Mouse (Mus musculus): ENCODE measurements around the gene Rhoc. TPM values are rescaled to one million over a fixed set of nuclear protein-coding genes. Genes with fewer than 3 reads are reported as not detected.
"Not testable (repeated sequence)": the region's sequence is repeated elsewhere in the genome, so short reads cannot be mapped to it uniquely, and the experiment has no call there.

The Rhoc gene
- total RNA-seq, 2 experiments from 2014 or later, result 31.7 to 31.8 TPM

DNA sequence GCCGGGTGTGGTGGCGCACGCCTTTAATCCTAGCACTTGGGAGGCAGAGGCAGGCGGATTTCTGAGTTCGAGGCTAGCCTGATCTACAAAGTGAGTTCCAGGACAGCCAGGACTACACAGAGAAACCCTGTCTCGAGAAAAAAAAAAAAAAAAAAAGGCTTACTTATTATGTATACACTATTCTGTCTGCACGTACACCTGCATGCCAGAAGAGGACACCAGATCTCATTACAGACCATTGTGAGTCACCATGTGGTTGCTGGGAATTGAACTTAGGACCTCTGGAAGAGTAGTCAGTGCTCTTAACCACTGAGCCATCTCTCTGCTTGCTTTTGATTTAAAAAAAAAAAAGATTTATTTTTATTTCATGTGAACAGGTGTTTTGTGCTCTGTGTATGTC, 25.1 kb downstream of the Rhoc start:
- not testable (repeated sequence) for DNase-seq (ENCODE audit: low spot score in 2 of 2)

DNA sequence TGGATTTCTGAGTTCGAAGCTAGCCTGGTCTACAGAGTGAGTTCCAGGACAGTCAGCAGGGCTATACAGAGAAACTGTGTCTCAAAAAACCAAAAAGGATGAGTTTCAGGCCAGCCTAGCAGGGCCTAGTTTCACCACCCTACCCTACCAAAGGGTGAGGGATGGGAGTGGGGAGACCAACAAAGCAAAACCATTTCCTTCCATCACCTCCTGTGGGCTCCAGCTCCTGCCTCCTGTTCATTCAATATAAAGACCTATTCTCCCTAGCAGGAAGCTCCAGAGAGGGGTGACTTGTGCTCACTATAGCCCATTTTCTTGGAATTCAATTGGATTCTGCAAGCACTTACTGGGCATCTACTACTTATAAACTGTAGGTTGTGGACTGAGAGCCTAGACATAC, 26.6 kb downstream of the Rhoc start:
- DNase-seq (ENCODE audit: low spot score in 2 of 2), result no peak

GRCm38 (mm10) chr3:104815346-104815745, 27.2 kb downstream of the Rhoc start:
- no peak for DNase-seq (ENCODE audit: low spot score in 2 of 2)

- DNase-seq (ENCODE audit: low spot score in 2 of 2), result no peak
Observed at GRCm38 (mm10) chr3:104816130-104816529, 28.0 kb downstream of the Rhoc start.

DNA sequence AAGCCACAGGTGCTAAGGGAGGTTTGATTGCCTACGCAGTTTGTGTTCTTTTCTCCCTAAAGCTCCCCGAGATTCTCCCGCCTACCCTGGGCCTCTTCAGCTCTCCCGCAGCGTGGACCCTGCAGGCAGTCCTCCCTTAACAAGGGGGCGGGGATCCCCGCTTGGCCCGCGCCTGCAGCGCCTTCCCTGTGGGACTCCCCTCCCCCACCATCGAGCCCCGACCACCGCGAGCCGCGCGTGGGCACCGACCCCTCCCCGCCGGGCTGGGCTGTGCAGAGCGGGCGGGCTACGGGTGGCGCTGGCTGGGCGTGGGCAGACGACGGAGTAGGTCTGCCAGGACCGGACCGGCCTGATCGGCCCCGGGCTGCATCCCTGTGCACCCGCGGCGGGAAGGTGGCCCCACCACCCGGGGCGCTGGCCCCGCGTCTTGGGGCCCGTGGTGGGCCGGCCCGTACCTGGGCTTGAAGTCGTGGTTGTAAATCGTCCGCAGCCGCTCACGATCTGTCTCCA, 29.4 kb downstream of the Rhoc start:
- peak; percentile 23 to 48 for DNase-seq (ENCODE audit: low spot score in 2 of 2)

DNA sequence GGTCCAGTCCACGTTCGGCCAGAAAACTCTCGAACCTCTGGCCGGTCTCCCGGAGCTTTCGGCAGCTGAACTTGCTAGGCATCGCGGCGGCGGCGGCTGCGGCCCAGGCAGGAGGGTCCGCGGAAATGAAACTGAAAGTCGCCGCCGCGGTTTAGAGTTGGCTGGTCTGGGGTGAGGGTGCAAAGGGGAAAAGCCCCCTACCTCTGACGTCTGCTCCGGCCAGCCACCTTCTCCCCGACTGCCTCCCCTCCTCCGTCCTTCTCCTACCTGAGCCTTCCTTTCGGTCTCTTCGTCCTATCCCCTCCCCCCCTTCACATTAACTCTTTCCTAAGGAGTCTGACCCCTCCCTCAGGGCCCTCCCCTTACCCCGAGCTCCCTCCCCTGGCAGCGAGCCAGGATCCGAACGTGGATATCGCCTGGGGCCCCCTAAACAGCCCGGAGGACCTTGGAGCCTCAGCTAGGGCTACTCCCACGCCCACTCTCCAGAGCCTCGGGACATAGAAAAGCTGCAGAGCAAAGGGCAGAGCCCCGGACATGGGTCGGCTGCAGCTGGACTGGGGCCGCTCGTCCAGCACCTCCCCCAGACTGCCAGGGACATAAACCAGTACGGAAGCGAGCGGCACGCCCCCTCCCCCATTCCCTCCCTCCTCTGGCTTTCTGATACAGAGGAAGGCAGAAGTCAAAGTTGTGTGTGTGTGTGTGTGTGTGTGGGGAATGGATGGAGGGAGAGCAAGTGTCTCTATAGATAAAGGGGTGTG, 30.0 kb downstream of the Rhoc start, which contains the start of gene Mov10:
Gene Mov10 (minus strand): TSS at position 573 of the 758 bp plus-strand sequence.
- peak; percentile 13 to 38 for DNase-seq (ENCODE audit: low spot score in 2 of 2)

- DNase-seq (ENCODE audit: low spot score in 2 of 2), result no peak
Observed at GRCm38 (mm10) chr3:104818749-104819134, 30.6 kb downstream of the Rhoc start.

DNA sequence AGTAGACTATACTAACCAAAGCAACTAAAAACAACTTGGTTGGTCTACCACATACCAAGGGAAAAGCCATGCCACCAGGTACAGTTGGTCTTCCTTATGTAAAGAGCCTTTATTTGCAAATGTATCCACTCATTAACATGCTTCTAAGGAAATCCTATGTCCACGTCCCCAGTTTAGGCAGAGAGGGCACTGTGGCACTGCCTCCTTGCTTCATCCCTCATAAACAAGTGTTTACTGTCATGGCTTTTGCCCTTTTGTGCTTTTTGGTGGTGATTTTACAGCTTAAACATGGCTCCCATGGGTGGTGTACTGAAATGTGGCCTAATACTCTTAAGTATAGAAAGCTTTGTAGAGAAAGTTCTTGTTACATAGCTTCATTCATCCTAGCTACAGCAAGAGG, 32.3 kb downstream of the Rhoc start:
- no peak for DNase-seq (ENCODE audit: low spot score in 2 of 2)

DNA sequence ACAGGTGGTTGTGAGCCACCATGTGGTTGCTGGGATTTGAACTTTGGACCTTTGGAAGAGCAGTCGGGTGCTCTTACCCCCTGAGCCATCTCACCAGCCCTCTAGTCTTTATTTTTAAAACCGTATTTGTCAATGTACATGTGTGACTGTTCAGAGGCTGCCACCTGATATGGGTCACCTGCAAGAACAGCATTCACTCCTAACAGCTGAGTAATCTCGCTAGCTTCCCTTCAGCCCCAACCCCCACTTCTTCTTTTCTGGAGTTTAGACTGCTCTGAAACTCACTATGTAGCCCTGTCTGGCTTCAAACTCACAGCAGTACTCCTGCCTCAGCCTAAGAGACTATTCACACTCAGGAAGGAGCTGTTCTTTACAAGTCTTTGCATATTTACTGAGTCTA, 34.2 kb downstream of the Rhoc start:
- DNase-seq (ENCODE audit: low spot score in 2 of 2), result no peak

GRCm38 (mm10) chr3:104835797-104836196, 47.6 kb downstream of the Rhoc start:
- no peak for DNase-seq (ENCODE audit: low spot score in 2 of 2)

DNA sequence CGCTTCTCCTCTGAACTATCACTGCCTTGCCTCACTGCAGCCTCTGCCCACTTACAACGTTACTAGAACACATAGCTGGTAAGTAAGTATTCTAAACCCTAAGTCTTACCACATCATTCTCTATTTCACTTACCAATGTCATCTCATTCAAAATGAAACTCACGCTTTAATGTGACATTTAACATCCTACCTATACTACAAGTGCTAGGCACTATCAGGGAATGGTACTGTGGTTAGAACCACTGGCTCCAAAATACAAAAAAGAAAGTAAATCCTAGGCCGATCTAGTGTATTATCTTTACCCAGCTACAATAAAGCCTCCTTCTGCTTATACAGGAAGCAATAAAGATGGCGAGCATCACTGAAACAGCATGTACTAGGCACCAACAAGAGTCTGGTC, 52.9 kb downstream of the Rhoc start:
- no peak for DNase-seq (ENCODE audit: low spot score in 2 of 2)

Other genes starting within 250 kb of the Rhoc start
- gene Slc16a1, start 149.7 kb upstream of the Rhoc start, total RNA-seq (2021), result 10 to 100 TPM; 18.2 to 20.3 TPM
- 1 to 10 TPM in 1 of 2 experiments, under 1 TPM in 1; 0.70 to 1.4 TPM for gene Ppm1j, start 7.3 kb upstream of the Rhoc start, total RNA-seq (2021)
- under 1 TPM; 0.12 to 0.45 TPM for gene Fam19a3, start 6.5 kb upstream of the Rhoc start, total RNA-seq (2021)
- 10 to 100 TPM in 1 of 2 experiments, 1 to 10 TPM in 1; 9.1 to 10.5 TPM for gene Mov10, start 30.2 kb downstream of the Rhoc start, total RNA-seq (2021)
- gene St7l, start 75.6 kb downstream of the Rhoc start, total RNA-seq (2021), result 10 to 100 TPM; 32.7 to 36.4 TPM
- 10 to 100 TPM; 29.2 to 40.3 TPM for gene Capza1, start 76.1 kb downstream of the Rhoc start, total RNA-seq (2021)
- 1 to 10 TPM; 2.4 to 3.2 TPM for gene Wnt2b, start 173.5 kb downstream of the Rhoc start, total RNA-seq (2021)